Mouse (Mus musculus) stomach, postnatal 0 days (tissue): ENCODE results near the gene Adamtsl1. TPM values are rescaled to one million over a fixed set of nuclear protein-coding genes. Genes with fewer than 3 reads are reported as not detected.

Source experiments
- ATAC-seq: fragments of 200-750 bp; cut with Nextera tagmentation; 2 replicates; pipeline ENCODE4 v1.8.0; 2017; ENCODE audit not compliant: low FRiP score, low TSS enrichment
- DNase-seq: peaks from one replicate; pipeline ENCODE4 v3.0.0-alpha.2; 2016; ENCODE audit warnings: low spot score
- H3K27ac ChIP-seq: fragments of 300-500 bp; sonication (generic); replicated peaks from 2 replicates; pipeline ENCODE4 v1.5.1; 2014; ENCODE audit warnings: mild to moderate bottlenecking, control low read depth
- H3K27me3 ChIP-seq: fragments of 300-500 bp; sonication (generic); 2 replicates; pipeline ENCODE4 v1.6.1; 2014; ENCODE audit warnings: low read length; ENCODE audit not compliant: control insufficient read depth, insufficient read depth
- H3K36me3 ChIP-seq: fragments of 300-500 bp; sonication (generic); 2 replicates; pipeline ENCODE4 v1.6.1; 2014; ENCODE audit warnings: low read length, mixed read lengths; ENCODE audit not compliant: control insufficient read depth, insufficient read depth
- H3K4me1 ChIP-seq: fragments of 300-500 bp; sonication (generic); replicated peaks from 2 replicates; pipeline ENCODE4 v1.6.1; 2014; ENCODE audit warnings: antibody characterized with exemption; ENCODE audit not compliant: control insufficient read depth, insufficient read depth
- H3K4me2 ChIP-seq: fragments of 300-500 bp; sonication (generic); replicated peaks from 2 replicates; pipeline ENCODE4 v1.6.1; 2014; ENCODE audit warnings: low read depth, mild to moderate bottlenecking, control low read depth, moderate library complexity
- H3K4me3 ChIP-seq: fragments of 300-500 bp; sonication (generic); 2 replicates; pipeline ENCODE4 v1.5.1; 2014; ENCODE audit warnings: low read depth, low read length, control low read depth
- H3K9ac ChIP-seq: fragments of 300-500 bp; sonication (generic); 2 replicates; pipeline ENCODE4 v1.6.1; 2014; ENCODE audit warnings: mild to moderate bottlenecking, low read length, control low read depth, mixed read lengths
- H3K9me3 ChIP-seq: fragments of 300-500 bp; sonication (generic); 2 replicates; pipeline ENCODE4 v1.6.1; 2016; ENCODE audit warnings: low read length; ENCODE audit not compliant: control insufficient read depth
- CTCF ChIP-seq: IDR thresholded peaks from 2 replicates; pipeline ENCODE4 v1.5.1; 2016; ENCODE audit warnings: antibody characterized with exemption, low read depth, mild to moderate bottlenecking, moderate library complexity
- EP300 ChIP-seq: optimal IDR thresholded peaks from 2 replicates; pipeline ENCODE3; 2016; ENCODE audit warnings: antibody characterized with exemption
- WGBS: fragments of 180-500 bp; shearing (Covaris S2); extraction: QIAGEN DNeasy Blood & Tissue Kit; methylation state at CpG from one replicate; pipeline ENCODE4 v1.1.7; 2014; 5-methylcytosine and 5-hydroxymethylcytosine counted together
- polyA plus RNA-seq: library from polyadenylated mRNA; unstranded; fragments of >200 nt; fragmentation: Nextera tagmentation; extraction: Ambion mirVana; gene quantifications from 2 replicates; pipeline ENCODE4 v1.2.1, GENCODE M21; 2015

Adamtsl1 gene
- polyA plus RNA-seq, 1 experiment from 2014 or later, result 7.3 TPM

DNA sequence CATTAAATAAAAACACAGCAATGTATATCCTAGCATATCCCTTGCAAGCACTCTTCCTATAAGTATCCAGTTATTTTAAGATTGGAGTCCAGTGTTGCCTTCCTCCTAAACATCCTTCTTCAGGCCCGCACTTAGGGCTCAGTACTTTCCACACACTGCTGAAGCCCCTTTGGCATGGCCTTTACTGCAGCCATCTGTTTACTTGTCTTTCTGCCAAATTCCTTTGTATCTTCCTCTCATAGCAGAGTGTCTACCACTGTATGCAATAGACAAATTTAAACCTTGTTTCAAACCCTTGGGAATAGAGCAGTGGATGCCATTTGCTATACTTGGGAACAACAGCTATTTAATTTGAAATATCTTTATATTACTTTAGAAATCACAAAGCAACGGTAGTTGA lies 213.8 kb downstream of the Adamtsl1 start:
- Histone ChIP-seq H3K36me3 (no peaks in the 10 kb centered on the region), H3K4me2 (no peak overlapping the region), H3K27ac (no peak overlapping the region), H3K4me1 (no peaks in the 10 kb centered on the region), H3K9ac (no peak overlapping the region), H3K27me3 (no peaks in the 10 kb centered on the region), H3K9me3 (no peaks in the 10 kb centered on the region), H3K4me3 (no peak overlapping the region)
- WGBS, result 52% methylated on average over 2 of the region's 2 CpGs
- no peak for DNase-seq
- TF ChIP-seq CTCF (no peak), EP300 (no peak)
- no peak for ATAC-seq

DNA sequence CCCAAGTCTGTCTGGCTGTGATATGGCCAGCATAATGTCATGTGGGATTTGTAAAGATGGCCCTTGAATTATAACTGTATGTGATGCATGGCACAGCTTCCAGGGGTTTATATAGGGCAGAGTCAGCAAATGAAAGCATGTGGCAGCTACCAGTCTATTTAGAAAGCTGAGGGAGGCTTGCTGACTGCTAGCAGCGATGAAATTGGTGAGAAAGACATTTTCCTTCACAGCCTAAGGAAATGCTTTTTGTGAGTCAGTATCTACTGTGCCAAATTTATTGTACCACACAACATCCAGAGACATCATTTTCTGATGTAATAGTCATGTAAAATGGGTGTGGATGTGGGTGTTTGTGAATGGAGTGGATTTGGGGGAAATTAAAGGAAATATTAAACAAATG lies 214.4 kb downstream of the Adamtsl1 start:
- no peak for ATAC-seq
- H3K9me3 ChIP-seq, result no peaks in the 10 kb centered on the region
- H3K4me2 ChIP-seq, result no peak overlapping the region
- no peaks in the 10 kb centered on the region for H3K4me1 ChIP-seq
- no peak overlapping the region for H3K4me3 ChIP-seq
- H3K27ac ChIP-seq, result no peak overlapping the region
- DNase-seq, result no peak
- no peak overlapping the region for H3K9ac ChIP-seq
- no peaks in the 10 kb centered on the region for H3K36me3 ChIP-seq
- 68% methylated on average over 1 of the region's 1 CpGs for WGBS
- no peaks in the 10 kb centered on the region for H3K27me3 ChIP-seq
- TF ChIP-seq EP300 (no peak), CTCF (no peak)

DNA sequence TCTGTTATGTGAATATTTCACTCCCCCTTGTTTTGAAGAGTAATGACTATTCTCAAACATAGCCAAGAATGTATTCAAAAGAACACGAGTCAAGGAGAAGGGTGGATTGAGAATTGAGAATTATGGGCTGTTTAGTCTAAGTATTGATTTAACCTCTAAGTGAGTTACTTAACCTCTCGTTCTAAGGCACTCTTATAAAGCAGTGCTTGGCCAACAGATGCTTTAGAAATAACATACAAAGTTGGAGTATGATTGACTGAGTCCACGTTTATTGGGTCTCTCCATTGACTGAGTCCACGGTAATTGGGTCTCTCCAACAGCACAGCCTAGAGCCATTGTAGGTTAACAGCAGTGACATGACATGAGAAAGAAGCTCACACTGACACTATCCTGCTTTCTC lies 226.5 kb downstream of the Adamtsl1 start:
- Histone ChIP-seq H3K9me3 (no peaks in the 10 kb centered on the region), H3K4me3 (no peak overlapping the region), H3K4me2 (no peak overlapping the region), H3K9ac (no peak overlapping the region), H3K4me1 (no peaks in the 10 kb centered on the region), H3K27ac (no peak overlapping the region), H3K27me3 (no peaks in the 10 kb centered on the region), H3K36me3 (no peaks in the 10 kb centered on the region)
- no peak for TF ChIP-seq CTCF
- no peak for TF ChIP-seq EP300
- DNase-seq (no peak), ATAC-seq (no peak)
- WGBS, result 36% methylated on average over 4 of the region's 4 CpGs

DNA sequence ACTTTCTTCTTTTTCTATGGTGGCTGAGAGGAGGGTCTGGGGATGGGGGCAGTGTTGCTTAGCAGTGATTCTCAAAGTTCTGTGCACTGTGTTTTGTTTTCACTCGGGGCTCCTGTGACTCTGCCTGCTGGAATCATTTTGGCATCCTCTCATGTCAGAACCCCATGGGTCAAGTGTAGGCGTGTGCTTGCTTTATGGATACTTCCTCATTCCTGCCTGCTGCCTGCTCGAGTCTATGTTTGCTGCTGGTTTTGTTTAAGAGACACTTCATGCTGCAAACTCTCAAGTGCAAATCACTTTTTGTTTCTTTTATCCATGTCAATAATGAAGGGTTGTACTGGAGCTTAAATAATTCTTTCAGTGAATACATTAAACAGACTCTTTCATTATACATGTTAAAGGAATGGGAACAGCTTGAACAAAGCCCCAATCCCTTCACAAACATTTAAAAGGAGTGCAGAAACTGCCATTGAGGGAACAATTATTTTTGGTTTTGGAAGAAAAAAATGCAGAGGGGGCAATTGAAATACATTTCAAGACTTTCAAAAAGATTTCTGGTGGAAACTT lies 227.9 kb downstream of the Adamtsl1 start:
- Histone ChIP-seq H3K4me2 (no peak overlapping the region), H3K4me3 (no peak overlapping the region), H3K27ac (no peak overlapping the region), H3K4me1 (no peaks in the 10 kb centered on the region), H3K27me3 (no peaks in the 10 kb centered on the region), H3K9ac (no peak overlapping the region), H3K36me3 (no peaks in the 10 kb centered on the region), H3K9me3 (no peaks in the 10 kb centered on the region)
- ATAC-seq, result no peak
- 1% methylated on average over 3 of the region's 3 CpGs for WGBS
- TF ChIP-seq EP300, result no peak
- DNase-seq, result no peak

DNA sequence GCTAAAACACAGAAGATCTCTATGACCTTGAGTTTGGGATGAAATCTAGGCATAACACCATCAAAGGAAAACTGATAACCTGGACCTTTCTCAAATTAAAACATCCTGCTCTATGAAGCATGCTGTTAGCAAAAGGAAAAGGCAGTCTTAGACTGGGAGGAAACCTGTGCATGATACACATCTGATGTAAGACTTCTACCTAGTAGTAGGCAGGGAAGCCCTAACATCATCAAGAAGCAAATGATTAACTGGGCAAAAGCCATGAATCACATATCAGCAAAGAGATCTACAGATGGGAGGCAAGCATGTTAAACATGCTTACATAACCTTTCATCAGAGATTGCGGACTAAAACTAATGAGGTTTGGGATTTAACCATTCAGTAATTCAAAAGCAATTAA lies 229.5 kb downstream of the Adamtsl1 start:
- no peak overlapping the region for H3K9ac ChIP-seq
- H3K27ac ChIP-seq, result no peak overlapping the region
- H3K9me3 ChIP-seq, result no peaks in the 10 kb centered on the region
- 59% methylated on average over 1 of the region's 1 CpGs for WGBS
- H3K27me3 ChIP-seq, result no peaks in the 10 kb centered on the region
- H3K4me1 ChIP-seq, result no peaks in the 10 kb centered on the region
- H3K4me3 ChIP-seq, result no peak overlapping the region
- DNase-seq (no peak), ATAC-seq (no peak)
- TF ChIP-seq EP300, result no peak
- no peak for TF ChIP-seq CTCF
- H3K36me3 ChIP-seq, result no peaks in the 10 kb centered on the region
- H3K4me2 ChIP-seq, result no peak overlapping the region

DNA sequence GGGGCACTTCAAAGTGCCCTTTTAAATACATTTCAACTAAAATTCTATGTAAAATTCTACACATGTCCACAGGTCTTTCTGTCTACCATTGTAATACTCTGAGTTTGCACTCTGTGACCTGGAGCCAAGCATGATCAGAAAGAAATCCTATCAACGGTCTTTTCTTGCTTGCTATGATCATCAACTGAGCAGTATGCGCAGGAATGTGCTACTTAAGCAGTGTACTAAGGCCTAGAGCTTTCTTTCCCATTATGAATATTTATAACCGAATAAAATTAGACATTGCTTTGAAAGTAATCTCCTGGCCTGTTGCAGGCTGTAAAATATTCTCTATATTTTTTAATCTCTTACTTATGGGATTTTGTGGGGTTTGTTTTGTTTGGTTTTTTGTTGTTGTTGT lies 248.7 kb downstream of the Adamtsl1 start:
- Histone ChIP-seq H3K9me3 (no peaks in the 10 kb centered on the region), H3K27me3 (no peaks in the 10 kb centered on the region), H3K27ac (no peak overlapping the region), H3K4me3 (no peak overlapping the region), H3K36me3 (no peaks in the 10 kb centered on the region), H3K4me2 (no peak overlapping the region), H3K9ac (no peak overlapping the region), H3K4me1 (no peaks in the 10 kb centered on the region)
- TF ChIP-seq CTCF (no peak), EP300 (no peak)
- DNase-seq, result no peak
- ATAC-seq, result no peak
- 88% methylated on average over 3 of the region's 3 CpGs for WGBS
